Mouse (Mus musculus): ENCODE data around the gene Oaz1. TPM values are rescaled to one million over a fixed set of nuclear protein-coding genes. Genes with fewer than 3 reads are reported as not detected.
"Not testable (repeated sequence)": the region's sequence is repeated elsewhere in the genome, so short reads cannot be mapped to it uniquely, and the experiment has no call there.

The Oaz1 gene
- polyA plus RNA-seq, 1 experiment from 2014 or later, result 1,916 TPM

DNA sequence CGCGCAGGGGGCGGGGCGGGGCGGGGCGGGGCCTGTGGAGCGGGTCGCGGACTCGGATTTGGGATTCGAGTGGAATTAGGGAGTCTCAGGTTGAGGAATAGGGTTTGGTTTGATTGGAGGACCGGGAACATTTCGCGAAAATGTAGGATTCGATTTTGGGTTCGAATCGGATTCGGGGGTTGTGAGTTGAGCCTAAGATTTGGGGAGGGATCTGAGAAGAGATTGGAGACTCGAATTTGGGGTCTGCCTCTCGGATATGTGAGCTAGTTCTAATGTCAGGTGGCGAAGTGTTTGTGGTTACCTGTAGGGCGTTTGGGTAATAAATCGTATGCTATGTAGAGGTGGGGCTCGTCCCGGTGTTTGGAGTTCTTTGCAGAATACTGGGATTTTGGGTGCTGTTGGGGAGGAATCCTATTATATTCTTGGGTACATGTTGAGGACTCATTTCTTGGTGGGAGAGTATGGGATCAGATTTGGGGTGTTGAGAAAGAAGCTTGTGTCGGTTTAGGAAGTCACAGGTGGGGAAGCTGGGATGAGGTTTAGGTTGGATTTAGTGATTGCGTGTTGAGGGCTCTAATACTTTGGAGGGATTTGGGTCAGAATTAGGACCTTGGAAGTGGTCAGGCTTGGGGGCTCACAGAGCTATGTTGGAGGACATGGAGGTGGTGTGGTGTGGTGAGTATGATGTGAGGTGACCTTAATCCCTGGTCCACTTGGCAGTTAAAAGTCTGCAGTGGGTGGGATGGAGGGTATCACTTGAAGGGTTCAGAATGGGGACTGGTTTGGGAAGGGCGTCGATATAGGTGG is 810 bp downstream of the Oaz1 start:
- 7% methylated on average over 29 of the region's 29 CpGs for WGBS
- Histone ChIP-seq H3K27me3 (no peaks in the 10 kb centered on the region), H3K36me3 (peaks cover 28% of the 10 kb centered on the region), H3K4me1 (peaks cover 38% of the 10 kb centered on the region), H3K4me2 (peak overlapping the region; percentile 99), H3K27ac (peak overlapping the region; percentile 86; the same call in 1 of the 2 replicates), H3K9ac (peak overlapping the region; percentile 95), H3K9me3 (no peaks in the 10 kb centered on the region), H3K4me3 (peak overlapping the region; percentile 78)
- no peak for ATAC-seq (ENCODE audit: insufficient number of reproducible peaks, insufficient read depth, low FRiP score, low TSS enrichment, low read depth)

- Histone ChIP-seq H3K4me2 (peak overlapping the region; percentile 99), H3K27me3 (no peaks in the 10 kb centered on the region), H3K27ac (peak overlapping the region; percentile 8; the same call in 1 of the 2 replicates), H3K9ac (peak overlapping the region; percentile 95), H3K9me3 (no peaks in the 10 kb centered on the region), H3K4me3 (peak overlapping the region; percentile 78), H3K36me3 (peaks cover 31% of the 10 kb centered on the region), H3K4me1 (peaks cover 38% of the 10 kb centered on the region)
- ATAC-seq (ENCODE audit: insufficient number of reproducible peaks, insufficient read depth, low FRiP score, low TSS enrichment, low read depth), result no peak
- 72% methylated on average over 10 of the region's 10 CpGs for WGBS
Observed at GRCm38 (mm10) chr10:80827870-80828420, 1.5 kb downstream of the Oaz1 start.

- not testable (repeated sequence) for H3K9me3 ChIP-seq; H3K27ac ChIP-seq; H3K27me3 ChIP-seq; ATAC-seq (ENCODE audit: insufficient number of reproducible peaks, insufficient read depth, low FRiP score, low TSS enrichment, low read depth); H3K9ac ChIP-seq
- peak overlapping the region; percentile 99 for H3K4me2 ChIP-seq
- H3K36me3 ChIP-seq, result peaks cover 31% of the 10 kb centered on the region
- WGBS, result 82% methylated on average over 9 of the region's 9 CpGs
- peaks cover 38% of the 10 kb centered on the region for H3K4me1 ChIP-seq
- peak overlapping the region; percentile 78 for H3K4me3 ChIP-seq
Observed at GRCm38 (mm10) chr10:80828587-80828986, 2.1 kb downstream of the Oaz1 start.

- Histone ChIP-seq H3K4me1 (peaks cover 38% of the 10 kb centered on the region), H3K9me3 (peaks cover 5% of the 10 kb centered on the region; the same call in 1 of the 2 replicates), H3K4me3 (no peak overlapping the region), H3K27ac (no peak overlapping the region), H3K36me3 (peaks cover 31% of the 10 kb centered on the region), H3K4me2 (no peak overlapping the region), H3K9ac (no peak overlapping the region), H3K27me3 (peaks cover 16% of the 10 kb centered on the region)
- WGBS, result 69% methylated on average over 1 of the region's 1 CpGs
- ATAC-seq (ENCODE audit: insufficient number of reproducible peaks, insufficient read depth, low FRiP score, low TSS enrichment, low read depth), result no peak
Observed at GRCm38 (mm10) chr10:80829359-80830278, 3.2 kb downstream of the Oaz1 start.

DNA sequence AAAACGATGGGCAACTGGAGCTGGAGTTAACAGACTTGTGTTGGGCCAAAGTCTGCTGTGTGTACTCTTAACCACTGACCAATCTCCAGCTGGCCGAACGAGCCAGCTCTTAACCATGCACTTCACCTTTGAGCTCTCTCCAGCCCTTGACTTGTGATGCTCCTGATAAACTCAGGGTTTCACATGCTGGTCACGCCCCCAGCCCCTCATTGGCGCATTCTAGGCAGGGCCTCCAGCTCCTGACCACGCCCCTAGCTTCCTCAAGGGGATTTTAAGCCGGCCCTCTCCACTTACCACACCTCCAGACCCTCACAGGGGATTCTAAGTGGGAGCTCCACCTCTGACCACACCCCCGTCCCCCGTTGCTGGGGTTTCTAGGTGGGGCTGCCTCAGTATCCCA is 4.7 kb downstream of the Oaz1 start:
- Histone ChIP-seq H3K4me2 (no peak overlapping the region), H3K36me3 (peaks cover 31% of the 10 kb centered on the region), H3K9me3 (peaks cover 14% of the 10 kb centered on the region), H3K4me3 (no peak overlapping the region), H3K4me1 (peaks cover 38% of the 10 kb centered on the region), H3K27me3 (peaks cover 32% of the 10 kb centered on the region), H3K9ac (no peak overlapping the region), H3K27ac (no peak overlapping the region; the same call in 1 of the 2 replicates)
- no peak for ATAC-seq (ENCODE audit: insufficient number of reproducible peaks, insufficient read depth, low FRiP score, low TSS enrichment, low read depth)
- 3% methylated on average over 9 of the region's 9 CpGs for WGBS

DNA sequence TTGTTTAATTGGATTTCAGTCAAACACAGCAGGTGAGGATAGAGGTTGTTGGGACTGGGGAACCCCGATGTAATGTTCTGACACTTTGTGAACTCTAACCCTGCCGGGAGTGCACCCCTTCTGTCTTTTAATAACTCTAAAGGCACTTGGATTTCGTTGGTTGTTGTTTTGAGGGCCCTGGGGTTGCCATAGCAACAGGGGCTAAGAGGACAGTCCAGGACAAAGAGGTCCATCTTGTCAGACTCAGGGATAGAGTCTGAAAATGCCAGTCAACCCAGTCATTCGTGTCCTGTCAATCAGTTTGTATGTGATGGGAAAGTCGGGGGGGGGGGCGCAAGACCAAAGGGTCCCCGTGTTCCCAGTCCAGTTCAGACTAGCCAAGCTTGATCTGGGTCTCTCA is 6.4 kb downstream of the Oaz1 start:
- H3K4me3 ChIP-seq, result no peak overlapping the region
- WGBS, result 73% methylated on average over 7 of the region's 7 CpGs
- H3K27ac ChIP-seq, result no peak overlapping the region
- ATAC-seq (ENCODE audit: insufficient number of reproducible peaks, insufficient read depth, low FRiP score, low TSS enrichment, low read depth), result no peak
- H3K9ac ChIP-seq, result no peak overlapping the region
- peaks cover 31% of the 10 kb centered on the region for H3K36me3 ChIP-seq
- H3K9me3 ChIP-seq, result peaks cover 14% of the 10 kb centered on the region
- H3K4me1 ChIP-seq, result peaks cover 37% of the 10 kb centered on the region
- H3K27me3 ChIP-seq, result peaks cover 48% of the 10 kb centered on the region
- no peak overlapping the region for H3K4me2 ChIP-seq

- Histone ChIP-seq H3K4me3 (0 out of 2 replicates have a peak overlapping the region, but pooled peaks have one; percentile 5), H3K9ac (no peak overlapping the region), H3K9me3 (peaks cover 14% of the 10 kb centered on the region), H3K4me1 (peaks cover 13% of the 10 kb centered on the region), H3K36me3 (peaks cover 9% of the 10 kb centered on the region), H3K27ac (no peak overlapping the region), H3K27me3 (peaks cover 57% of the 10 kb centered on the region), H3K4me2 (peak overlapping the region; percentile 7; the same call in 1 of the 2 replicates)
- WGBS, result 60% methylated on average over 30 of the region's 30 CpGs
- no peak for ATAC-seq (ENCODE audit: insufficient number of reproducible peaks, insufficient read depth, low FRiP score, low TSS enrichment, low read depth)
Observed at GRCm38 (mm10) chr10:80835617-80836016, 9.2 kb downstream of the Oaz1 start.

DNA sequence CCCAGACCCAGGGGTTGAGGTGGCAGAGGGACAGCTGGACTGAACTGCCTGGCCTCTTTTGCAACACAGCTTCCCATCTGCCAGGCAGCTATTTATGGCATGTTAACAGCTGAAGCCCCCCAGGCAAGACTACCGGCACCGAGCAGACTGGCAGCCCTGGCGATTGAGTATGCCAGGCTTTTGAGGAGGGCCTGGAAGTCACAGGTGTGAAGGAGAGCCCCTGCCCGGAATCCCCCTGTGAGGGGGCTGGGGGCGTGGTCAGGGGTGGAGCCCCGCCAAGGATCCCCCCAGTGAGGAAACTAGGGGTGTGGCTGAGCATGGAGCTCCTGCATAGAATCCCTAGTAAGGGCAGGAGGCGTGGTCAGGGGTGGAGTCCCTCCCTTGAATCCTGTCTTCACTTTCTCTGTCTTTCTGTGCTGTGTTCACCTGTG is 10.5 kb downstream of the Oaz1 start:
- Histone ChIP-seq H3K27me3 (peaks cover 67% of the 10 kb centered on the region), H3K36me3 (0 out of 2 replicates have a peak, but pooled peaks cover 4% of the 10 kb centered on the region), H3K4me1 (0 out of 2 replicates have a peak, but pooled peaks cover 3% of the 10 kb centered on the region), H3K4me3 (no peak overlapping the region), H3K9ac (no peak overlapping the region), H3K27ac (no peak overlapping the region), H3K9me3 (peaks cover 14% of the 10 kb centered on the region), H3K4me2 (no peak overlapping the region)
- no peak for ATAC-seq (ENCODE audit: insufficient number of reproducible peaks, insufficient read depth, low FRiP score, low TSS enrichment, low read depth)
- WGBS, result 40% methylated on average over 7 of the region's 7 CpGs

GRCm38 (mm10) chr10:80837827-80838226 is 11.4 kb downstream of the Oaz1 start:
- ATAC-seq (ENCODE audit: insufficient number of reproducible peaks, insufficient read depth, low FRiP score, low TSS enrichment, low read depth), result no peak
- Histone ChIP-seq H3K4me2 (no peak overlapping the region), H3K36me3 (no peaks in the 10 kb centered on the region), H3K27me3 (peaks cover 75% of the 10 kb centered on the region), H3K27ac (no peak overlapping the region), H3K9me3 (peaks cover 14% of the 10 kb centered on the region), H3K4me3 (no peak overlapping the region), H3K4me1 (0 out of 2 replicates have a peak, but pooled peaks cover 3% of the 10 kb centered on the region), H3K9ac (no peak overlapping the region)
- WGBS, result 9% methylated on average over 2 of the region's 2 CpGs

DNA sequence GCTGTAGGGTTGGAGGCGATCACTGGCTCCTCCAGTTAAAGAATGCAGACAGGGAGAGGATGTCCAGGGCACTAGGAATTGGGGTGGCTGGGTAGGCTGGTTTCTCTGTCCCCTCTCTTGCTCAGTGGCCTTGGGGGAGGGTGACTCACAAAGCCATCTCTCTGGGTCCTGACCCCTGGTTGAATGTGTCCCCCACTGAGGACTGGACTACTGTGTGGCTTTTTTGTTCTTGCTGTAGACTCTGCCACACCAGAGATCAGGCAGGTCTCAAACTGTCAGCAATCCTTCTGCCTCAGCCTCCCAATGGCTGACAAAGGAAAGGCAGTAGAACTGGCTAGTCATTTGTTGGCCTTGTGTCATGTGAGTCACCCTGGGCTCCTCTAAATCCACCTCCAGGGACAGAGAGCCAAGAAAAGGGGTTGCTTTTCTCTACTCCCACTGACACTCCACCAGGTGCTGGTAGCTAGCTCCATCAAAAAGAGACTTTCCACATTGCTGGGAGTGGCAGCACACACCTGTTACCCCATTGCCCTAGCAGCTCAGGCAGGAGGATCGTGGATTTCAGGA is 12.0 kb downstream of the Oaz1 start:
- Histone ChIP-seq H3K4me3 (no peak overlapping the region), H3K4me2 (no peak overlapping the region), H3K27ac (no peak overlapping the region), H3K36me3 (no peaks in the 10 kb centered on the region), H3K27me3 (peaks cover 77% of the 10 kb centered on the region), H3K4me1 (peaks cover 9% of the 10 kb centered on the region), H3K9me3 (peaks cover 14% of the 10 kb centered on the region), H3K9ac (no peak overlapping the region)
- no peak for ATAC-seq (ENCODE audit: insufficient number of reproducible peaks, insufficient read depth, low FRiP score, low TSS enrichment, low read depth)
- whole genome bisulfite sequencing, result 45% methylated on average over 2 of the region's 2 CpGs

DNA sequence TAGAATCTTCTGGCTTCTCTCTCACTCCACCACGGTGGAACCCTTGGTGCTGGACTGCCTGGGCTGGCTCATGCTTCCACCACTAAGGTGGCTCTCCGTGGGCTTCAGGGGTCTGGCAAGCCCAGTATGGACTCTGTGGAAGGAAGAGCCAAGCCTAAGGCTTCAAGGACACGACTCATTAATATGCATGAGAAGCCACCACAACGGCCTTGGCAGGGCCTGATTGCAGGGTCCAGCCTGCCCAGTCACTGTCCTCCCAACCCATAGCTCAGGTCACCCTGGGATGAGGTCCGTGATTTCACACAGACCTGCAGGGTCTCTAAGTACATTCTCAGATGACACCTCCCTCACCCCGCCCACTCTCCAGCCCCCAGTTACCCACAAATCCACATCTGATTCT is 13.4 kb downstream of the Oaz1 start:
- peaks cover 7% of the 10 kb centered on the region for H3K9me3 ChIP-seq
- no peak overlapping the region for H3K4me3 ChIP-seq
- no peak overlapping the region for H3K27ac ChIP-seq
- no peak for ATAC-seq (ENCODE audit: insufficient number of reproducible peaks, insufficient read depth, low FRiP score, low TSS enrichment, low read depth)
- peaks cover 19% of the 10 kb centered on the region for H3K4me1 ChIP-seq
- H3K27me3 ChIP-seq, result peaks cover 77% of the 10 kb centered on the region
- H3K9ac ChIP-seq, result no peak overlapping the region
- no peaks in the 10 kb centered on the region for H3K36me3 ChIP-seq
- 64% methylated on average over 6 of the region's 6 CpGs for WGBS
- no peak overlapping the region for H3K4me2 ChIP-seq
